Comparison of ENCODE assay signal across 8 mouse cellular contexts in genomic region chr6:117249230-117249921, GRCm38 (mm10).
A peak's percentile ranks its signal among the peaks of the same experiment; 100 is the strongest.
DNase-seq lines count a peak whose midpoint lies in the region; ATAC-seq and TF ChIP-seq lines count a peak whose summit lies in the region.

No protein-coding gene starts in this region.

- TF ChIP-seq POLR2A in thymus, adult 2 months (IDR thresholded peaks at IDR 0.05; ENCODE audit: control insufficient read depth, extremely low read depth, insufficient read depth, low read length, poor library complexity), result no peak

- 0 out of 2 replicates have a peak, but pooled peaks have one; percentile 35 for TF ChIP-seq CTCF in thymus, adult 2 months (IDR thresholded peaks at IDR 0.05; ENCODE audit: borderline replicate concordance, control insufficient read depth, extremely low read depth, insufficient read depth, low read length, poor library complexity)

- H3K27ac ChIP-seq in heart, embryonic 11.5 days (ENCODE audit: low read depth, low read length), result no peak overlapping the region
- no peak overlapping the region for H3K27ac ChIP-seq in thymus, adult 2 months (ENCODE audit: control insufficient read depth, insufficient read depth, low read length)
- no peak overlapping the region for H3K27ac ChIP-seq in embryonic facial prominence, embryonic 11.5 days (replicated peaks; ENCODE audit: low read depth, low read length)

- H3K4me3 ChIP-seq in heart, embryonic 11.5 days (ENCODE audit: low read depth, low read length), result no peak overlapping the region
- H3K4me3 ChIP-seq in thymus, adult 2 months (ENCODE audit: control insufficient read depth, insufficient read depth, low read length), result no peak overlapping the region
- H3K4me3 ChIP-seq in embryonic facial prominence, embryonic 11.5 days (ENCODE audit: low read depth, low read length), result no peak overlapping the region

- H3K9me3 ChIP-seq in heart, embryonic 11.5 days (replicated peaks; ENCODE audit: control insufficient read depth, low read length), result no peaks in the 10 kb centered on the region
- no peaks in the 10 kb centered on the region for H3K9me3 ChIP-seq in embryonic facial prominence, embryonic 11.5 days (replicated peaks; ENCODE audit: control insufficient read depth, low read length)

- H3K27me3 ChIP-seq in heart, embryonic 11.5 days (ENCODE audit: control insufficient read depth, insufficient read depth, low read length), result no peaks in the 10 kb centered on the region
- H3K27me3 ChIP-seq in thymus, adult 2 months (ENCODE audit: control insufficient read depth, insufficient read depth, low read length), result no peaks in the 10 kb centered on the region
- no peaks in the 10 kb centered on the region for H3K27me3 ChIP-seq in embryonic facial prominence, embryonic 11.5 days (ENCODE audit: control insufficient read depth, insufficient read depth, low read length)

- H3K4me2 ChIP-seq in heart, embryonic 11.5 days, result no peak overlapping the region
- H3K4me2 ChIP-seq in embryonic facial prominence, embryonic 11.5 days (ENCODE audit: low read depth, low read length), result no peak overlapping the region

- H3K36me3 ChIP-seq in heart, embryonic 11.5 days (ENCODE audit: control insufficient read depth, insufficient read depth, low read length), result no peaks in the 10 kb centered on the region
- H3K36me3 ChIP-seq in thymus, adult 2 months (ENCODE audit: control insufficient read depth, insufficient read depth, low read length), result no peaks in the 10 kb centered on the region
- no peaks in the 10 kb centered on the region for H3K36me3 ChIP-seq in embryonic facial prominence, embryonic 11.5 days (replicated peaks; ENCODE audit: control insufficient read depth, insufficient read depth, low read depth, low read length)

- WGBS in heart, embryonic 11.5 days (ENCODE audit: insufficient replicate concordance), result 74% methylated on average over 18 of the region's 18 CpGs
- 80% methylated on average over 18 of the region's 18 CpGs for WGBS in thymus, adult 2 months
- 79% methylated on average over 18 of the region's 18 CpGs for WGBS in embryonic facial prominence, embryonic 11.5 days

- no peak for ATAC-seq in heart, embryonic 11.5 days (replicated peaks; ENCODE audit: insufficient number of reproducible peaks, low FRiP score, low TSS enrichment)
- no peak for ATAC-seq in embryonic facial prominence, embryonic 11.5 days (replicated peaks; ENCODE audit: insufficient number of reproducible peaks, low FRiP score, low TSS enrichment, low read depth)

- DNase-seq in heart, adult 11 months, result peak; percentile 92
- DNase-seq in thymus, adult 2 months, result peak; percentile 15
- DNase-seq in thymus, postnatal 0 days (ENCODE audit: low spot score), result no peak
- DNase-seq in embryonic facial prominence, embryonic 11.5 days (ENCODE audit: low spot score), result peak; percentile 19
- peak; percentile 10 for DNase-seq in lung, postnatal 36 days
- DNase-seq in frontal cortex, postnatal 25 days (ENCODE audit: low spot score in 2 of 2), result no peak
- DNase-seq in T-cell, adult 2 months (ENCODE audit: low spot score), result no peak

- H3K9ac ChIP-seq in heart, embryonic 11.5 days (ENCODE audit: low read depth, low read length), result no peak overlapping the region
- no peak overlapping the region for H3K9ac ChIP-seq in embryonic facial prominence, embryonic 11.5 days (replicated peaks; ENCODE audit: low read length)

- H3K4me1 ChIP-seq in heart, embryonic 11.5 days (ENCODE audit: control insufficient read depth, insufficient read depth, low read length), result peaks cover 34% of the 10 kb centered on the region
- H3K4me1 ChIP-seq in thymus, adult 2 months (replicated peaks; ENCODE audit: control insufficient read depth, insufficient read depth, low read length), result no peaks in the 10 kb centered on the region
- H3K4me1 ChIP-seq in embryonic facial prominence, embryonic 11.5 days (ENCODE audit: control insufficient read depth, insufficient read depth, low read length), result no peaks in the 10 kb centered on the region

Comparison
In these comparisons a context has a peak if more than half of its experiments do, and no peak if none do; other contexts are left out.
1. DNase-seq: peak in heart, adult 11 months (single experiment), thymus, adult 2 months (single experiment), embryonic facial prominence, embryonic 11.5 days (single experiment) and lung, postnatal 36 days (single experiment); none in thymus, postnatal 0 days (single experiment), frontal cortex, postnatal 25 days (0 of 2) and T-cell, adult 2 months (single experiment).